Mouse (Mus musculus) spleen, adult 2 months (tissue): ENCODE data around the gene Man2b2.

Experiments used
- CTCF ChIP-seq: fragments of 200-500 bp; IDR thresholded peaks from 2 replicates; pipeline ENCODE4 v1.5.1; 2011; ENCODE audit warnings: mild to moderate bottlenecking, inconsistent platforms; ENCODE audit not compliant: insufficient read depth, insufficient read length, insufficient replicate concordance; ENCODE audit errors: extremely low read depth
- POLR2A ChIP-seq: fragments of 200-500 bp; IDR thresholded peaks from 2 replicates; pipeline ENCODE4 v1.6.1; 2011; ENCODE audit warnings: low read depth, low read length, inconsistent platforms

- TF ChIP-seq CTCF: no peak
- no peak for TF ChIP-seq POLR2A
Observed at GRCm38 (mm10) chr5:36778901-36779300, 51.6 kb downstream of the Man2b2 start.
